Mouse (Mus musculus) left cerebral cortex, adult 2 months (tissue): ENCODE results near the gene Esrrg. TPM values are rescaled to one million over a fixed set of nuclear protein-coding genes. Genes with fewer than 3 reads are reported as not detected.

ENCODE experiments used
- DNase-seq, 2 experiments: peaks; one replicate each; pipeline ENCODE4 v3.0.0; 2021 to 2022; ENCODE audit warnings: low spot score in 2 of 2, mixed read lengths in 1 of 2; ENCODE audit errors: extremely low spot score in 1 of 2
- H3K27ac ChIP-seq: fragments of 200-600 bp; 2 replicates; pipeline ENCODE4 v1.8.1; 2022
- H3K4me3 ChIP-seq: fragments of 200-600 bp; 2 replicates; pipeline ENCODE4 v1.8.1; 2022
- CTCF ChIP-seq: fragments of 200-600 bp; IDR thresholded peaks from 2 replicates; pipeline ENCODE4 v1.8.1; 2022; ENCODE audit warnings: antibody characterized with exemption, mild to moderate bottlenecking, moderate library complexity
- intact Hi-C: fragments of 180-260 bp; cut with DNase I; formaldehyde crosslinking; loops from one replicate; pipeline ENCODE4 v1.15.1; 2025
- total RNA-seq, 2 experiments: library from RNA; stranded (reverse); gene quantifications; 2 replicates each; pipeline ENCODE4 v1.2.3; 2021

Esrrg gene
- total RNA-seq, 2 experiments from 2014 or later: 25.1 to 27.0 TPM

DNA sequence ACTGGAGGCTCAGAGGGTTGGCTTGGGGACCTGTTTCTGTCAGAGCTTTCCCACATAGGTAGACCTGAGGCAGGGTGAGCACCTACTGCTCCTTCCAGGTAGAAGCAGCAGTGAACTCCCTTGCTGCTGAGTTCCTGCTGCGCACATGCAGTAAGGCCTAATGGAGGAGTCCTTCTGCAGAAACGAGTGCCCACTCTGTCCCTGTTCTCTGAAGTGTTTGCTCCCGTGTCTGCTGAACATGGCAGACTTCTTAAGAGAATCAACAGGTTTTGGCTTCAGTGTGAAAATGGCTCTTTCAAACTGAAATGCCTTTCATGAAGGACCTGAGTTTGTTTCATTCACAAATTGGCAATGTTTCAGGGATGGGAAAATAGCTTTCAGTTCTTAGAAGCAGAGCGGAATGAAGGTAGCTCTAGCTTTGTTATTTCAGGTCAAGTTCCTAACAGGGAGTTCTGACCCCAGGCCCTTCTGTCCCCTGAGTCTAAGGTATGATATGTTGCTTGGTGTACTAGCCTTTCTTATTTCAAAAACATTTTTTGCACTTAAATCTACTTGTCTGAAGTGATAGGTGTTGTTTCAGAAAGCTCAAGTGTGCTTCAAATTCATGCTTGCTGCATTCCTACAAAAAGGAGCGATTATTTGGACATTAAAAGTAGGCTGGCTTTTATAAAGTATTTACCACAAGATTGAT is 185.8 kb downstream of the Esrrg start:
- H3K4me3 ChIP-seq: no peak overlapping the region
- no peak for TF ChIP-seq CTCF
- no peak overlapping the region for H3K27ac ChIP-seq
- DNase-seq: no peak
- intact Hi-C loops: no loop called here

DNA sequence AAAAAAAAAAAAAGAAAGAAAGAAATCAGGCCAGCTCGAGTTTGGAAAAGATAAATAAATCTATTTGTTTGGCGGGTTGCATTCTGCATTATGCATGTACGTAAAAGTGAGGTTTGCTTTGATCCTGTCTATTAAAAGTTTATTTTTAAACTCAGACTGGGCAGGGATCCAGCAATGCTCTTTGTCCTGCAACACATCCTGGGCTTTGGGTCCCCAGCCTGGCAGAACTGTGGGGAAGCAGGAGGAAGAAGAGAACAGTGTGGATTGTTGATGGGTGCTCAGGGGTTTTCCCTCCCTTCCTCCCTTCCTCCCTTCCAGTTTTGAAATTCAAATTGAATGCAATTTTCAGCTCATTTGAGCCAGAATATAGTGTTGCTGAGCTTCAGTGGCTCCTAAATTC is 187.0 kb downstream of the Esrrg start:
- H3K4me3 ChIP-seq: no peak overlapping the region
- intact Hi-C loops: no loop called here
- no peak for TF ChIP-seq CTCF
- DNase-seq: no peak
- H3K27ac ChIP-seq: no peak overlapping the region

DNA sequence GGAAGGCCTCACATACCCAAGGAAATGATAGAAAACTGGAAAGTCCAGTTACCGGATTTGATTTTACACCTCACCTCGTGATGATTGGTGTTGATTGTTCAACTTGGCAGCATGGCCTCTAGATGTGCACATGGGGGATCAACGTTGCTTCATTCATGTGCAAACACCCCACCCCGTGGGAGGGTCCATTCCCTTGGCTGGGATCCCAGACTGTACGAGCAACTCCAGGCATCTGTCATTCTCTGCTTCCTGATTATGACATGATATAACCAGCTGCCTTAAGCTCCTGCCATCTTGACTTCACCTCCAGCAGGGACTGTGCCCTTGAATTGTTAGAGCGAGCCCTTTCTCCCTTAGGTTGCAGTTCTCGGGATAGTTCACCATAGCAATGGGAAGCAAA is 190.7 kb downstream of the Esrrg start:
- Histone ChIP-seq H3K27ac (no peak overlapping the region), H3K4me3 (no peak overlapping the region)
- DNase-seq: no peak
- intact Hi-C loops: no loop called here
- TF ChIP-seq CTCF: no peak

DNA sequence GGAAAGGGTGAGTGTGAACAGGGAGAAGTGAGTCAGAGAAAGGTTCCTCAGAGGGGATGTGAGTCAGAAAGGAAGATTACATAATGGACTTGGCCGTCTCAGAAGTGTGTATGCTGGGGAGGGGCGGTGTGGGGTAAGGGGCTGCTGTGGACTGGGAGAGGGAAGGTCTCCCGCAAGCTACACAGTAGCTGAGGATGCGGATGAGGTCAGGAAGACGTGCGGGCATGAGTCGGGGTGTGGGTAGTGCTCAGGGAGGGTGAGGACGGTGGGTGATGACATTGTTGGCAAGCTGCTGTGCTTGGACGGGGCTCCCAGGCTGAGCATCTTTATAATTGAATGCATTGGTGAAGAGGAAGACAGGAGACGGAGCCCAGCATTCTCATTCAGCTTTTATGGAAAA is 192.2 kb downstream of the Esrrg start:
- Histone ChIP-seq H3K27ac (no peak overlapping the region), H3K4me3 (no peak overlapping the region)
- TF ChIP-seq CTCF: no peak
- intact Hi-C loops: no loop called here
- DNase-seq: no peak

- Histone ChIP-seq H3K4me3 (no peak overlapping the region), H3K27ac (no peak overlapping the region)
- intact Hi-C loops: no loop called here
- DNase-seq: no peak
- no peak for TF ChIP-seq CTCF
These were observed 195.0 kb downstream of the Esrrg start for GRCm38 (mm10) chr1:187803566-187803965.

GRCm38 (mm10) chr1:187803997-187804396 is 195.4 kb downstream of the Esrrg start:
- intact Hi-C loops: no loop called here
- no peak for DNase-seq
- no peak for TF ChIP-seq CTCF
- H3K27ac ChIP-seq: no peak overlapping the region
- H3K4me3 ChIP-seq: no peak overlapping the region

GRCm38 (mm10) chr1:187805001-187805400 is 196.4 kb downstream of the Esrrg start:
- no peak overlapping the region for H3K4me3 ChIP-seq
- TF ChIP-seq CTCF: no peak
- no peak overlapping the region for H3K27ac ChIP-seq
- no peak for DNase-seq
- intact Hi-C loops: no loop called here

DNA sequence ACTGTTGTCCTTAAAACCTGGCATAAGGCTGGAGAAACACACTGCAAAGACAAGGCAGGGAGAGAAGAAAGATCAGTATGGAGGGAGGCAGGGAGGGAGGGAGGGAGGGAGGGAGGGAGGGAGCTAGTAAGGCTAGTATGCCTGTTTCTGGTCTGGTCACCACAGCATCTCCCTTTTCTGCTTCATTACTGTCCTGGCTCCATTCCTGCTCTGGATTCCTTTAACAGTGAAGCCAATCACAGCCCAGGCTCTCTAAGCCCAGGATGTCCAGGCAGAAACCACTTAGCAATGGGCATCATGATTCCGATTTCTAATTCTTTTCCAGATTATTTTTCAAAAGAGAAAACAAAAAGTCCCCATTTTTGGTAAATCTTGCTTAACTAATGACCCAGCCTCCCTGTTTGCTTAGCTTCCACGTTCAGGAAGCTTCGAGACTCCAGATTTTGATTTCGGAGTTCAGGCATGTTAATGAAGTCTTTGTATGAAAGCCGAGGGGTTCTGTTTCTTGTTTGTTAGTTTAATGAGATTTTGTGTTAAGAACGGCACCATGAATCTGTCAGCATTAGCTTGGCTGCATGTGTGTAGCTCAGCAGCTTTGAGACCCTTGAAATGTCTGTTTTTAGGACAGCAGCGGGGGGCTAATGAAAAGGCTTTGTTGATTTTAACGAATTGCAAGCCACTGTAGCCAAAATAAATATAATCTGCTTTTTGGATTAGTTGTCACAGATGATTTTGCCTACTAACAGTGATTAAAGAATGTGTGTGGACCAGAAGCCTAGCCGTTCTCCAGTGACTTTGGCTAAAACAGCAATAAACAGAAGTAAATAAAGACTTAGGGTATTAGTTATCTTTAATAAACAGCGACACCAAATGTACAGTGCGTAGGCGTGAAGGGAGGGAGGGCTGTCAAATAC is 199.1 kb downstream of the Esrrg start:
- TF ChIP-seq CTCF: no peak
- DNase-seq: no peak

DNA sequence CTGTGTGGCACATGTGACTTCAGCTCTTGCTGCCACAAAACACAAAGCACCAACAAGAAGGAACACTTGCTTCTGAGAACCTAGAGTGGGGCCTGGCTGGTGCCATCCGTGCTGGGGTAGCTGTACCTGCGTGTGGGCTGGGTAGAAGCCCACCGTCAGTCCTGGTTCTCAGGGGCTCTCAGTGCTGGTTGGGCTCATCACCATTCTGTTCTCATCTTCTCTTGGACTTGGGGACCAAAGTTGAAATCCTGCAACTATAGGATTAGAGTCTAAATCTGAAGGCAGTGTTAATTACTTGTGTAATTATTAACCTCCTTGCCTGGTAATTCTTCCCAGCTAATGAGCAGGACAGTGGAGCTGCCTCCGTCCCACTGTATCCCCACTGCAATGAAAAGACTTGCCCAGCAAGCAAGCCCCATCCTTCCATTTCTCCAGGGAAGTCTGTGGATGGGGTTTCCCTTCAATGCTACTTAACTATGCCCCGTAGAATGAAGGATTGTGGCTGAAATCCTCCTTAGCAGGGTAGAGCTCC is 199.9 kb downstream of the Esrrg start:
- no peak overlapping the region for H3K27ac ChIP-seq
- TF ChIP-seq CTCF: no peak
- no peak overlapping the region for H3K4me3 ChIP-seq
- no peak for DNase-seq
- intact Hi-C loops: no loop called here

More for the DNA sequence above, 199.1 kb downstream of the Esrrg start:
- H3K27ac ChIP-seq: no peak overlapping the region
- no peak overlapping the region for H3K4me3 ChIP-seq
- intact Hi-C loops: no loop called here

DNA sequence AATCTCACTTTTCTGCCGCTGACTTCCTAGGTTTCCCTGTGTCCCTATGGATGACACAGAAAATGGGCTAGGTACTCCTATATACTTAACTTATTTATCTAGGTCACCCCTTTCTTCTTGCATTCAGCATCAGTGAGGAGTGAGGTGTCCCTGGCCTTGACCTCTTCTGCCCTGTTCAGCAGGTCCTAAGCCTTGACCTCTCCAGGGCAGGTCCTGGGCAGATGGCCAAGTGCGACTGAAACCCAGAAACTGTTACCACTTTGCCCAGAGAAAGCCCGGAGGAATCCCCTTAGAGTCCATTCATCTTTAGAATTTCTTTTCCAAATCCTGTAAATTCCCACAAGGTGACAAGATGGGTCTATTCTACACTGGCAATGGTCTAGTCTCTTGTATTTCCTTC is 201.0 kb downstream of the Esrrg start:
- no peak overlapping the region for H3K4me3 ChIP-seq
- intact Hi-C loops: no loop called here
- no peak for DNase-seq
- no peak overlapping the region for H3K27ac ChIP-seq
- no peak for TF ChIP-seq CTCF

DNA sequence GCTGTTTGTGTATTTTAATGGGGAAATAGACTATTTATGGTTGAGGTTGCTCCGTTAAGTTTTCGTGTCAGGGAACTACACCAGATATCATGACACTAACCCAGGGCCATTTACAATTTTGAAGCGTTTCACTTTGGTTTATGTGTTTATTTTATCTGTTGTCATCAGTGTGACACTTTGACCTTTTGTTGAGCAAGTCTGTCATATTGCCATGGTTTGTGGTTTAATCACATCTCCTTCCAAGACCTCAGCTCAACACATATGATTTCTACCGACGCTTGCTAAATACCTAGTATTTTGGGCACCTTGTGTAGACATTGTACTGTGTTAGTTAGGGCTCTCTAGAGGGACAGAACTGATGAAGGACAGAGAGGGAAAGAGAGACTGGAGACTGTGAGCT is 210.8 kb downstream of the Esrrg start:
- DNase-seq: no peak
- H3K4me3 ChIP-seq: no peak overlapping the region
- no peak overlapping the region for H3K27ac ChIP-seq
- TF ChIP-seq CTCF: no peak
- intact Hi-C loops: no loop called here

- Histone ChIP-seq H3K4me3 (no peak overlapping the region), H3K27ac (no peak overlapping the region)
- TF ChIP-seq CTCF: no peak
- intact Hi-C loops: no loop called here
- peak in 1 of 2 experiments; percentile 11 for DNase-seq
These were observed 212.8 kb downstream of the Esrrg start for GRCm38 (mm10) chr1:187821368-187821811.
